Mouse (Mus musculus) CH12.LX (cell line): ENCODE measurements around the gene Lhpp. TPM values are rescaled to one million over a fixed set of nuclear protein-coding genes. Genes with fewer than 3 reads are reported as not detected.

Experiments
- DNase-seq: peaks from one replicate; pipeline ENCODE4 v3.0.0-alpha.2; 2013; ENCODE audit errors: extremely low read depth
- H3K27ac ChIP-seq: 2 replicates; pipeline ENCODE4 v1.5.1; 2012; ENCODE audit warnings: low read depth, mild to moderate bottlenecking, control low read depth, moderate library complexity; ENCODE audit not compliant: insufficient read depth
- H3K27me3 ChIP-seq: replicated peaks from 2 replicates; pipeline ENCODE3; 2012; ENCODE audit warnings: inconsistent platforms
- H3K36me3 ChIP-seq, 2 experiments: replicated peaks in 1 of 2; 2 replicates each; pipeline versions ENCODE3 to v1.6.1; 2012; ENCODE audit warnings: inconsistent platforms in 1 of 2, low read length in 1 of 2, mild to moderate bottlenecking in 1 of 2, mixed read lengths in 1 of 2, moderate library complexity in 1 of 2; ENCODE audit not compliant: control insufficient read depth in 1 of 2, insufficient read depth in 1 of 2
- H3K4me1 ChIP-seq, 2 experiments: 2 replicates each; pipeline ENCODE4 v1.6.1; 2012; ENCODE audit warnings: inconsistent platforms in 1 of 2, moderate library complexity in 1 of 2; ENCODE audit not compliant: insufficient read depth in 2 of 2, control insufficient read depth in 1 of 2
- H3K4me2 ChIP-seq: 2 replicates; pipeline ENCODE4 v1.6.1; 2012; ENCODE audit warnings: low read depth, mild to moderate bottlenecking, control low read depth; ENCODE audit not compliant: poor library complexity, insufficient read depth, severe bottlenecking
- H3K4me3 ChIP-seq, 3 experiments: fragments of 150-350 bp in 1 of 3; sonication (generic) in 1 of 3; replicated peaks in 1 of 3; 2 replicates each; pipeline versions ENCODE3 to v1.5.1; 2011 to 2012; ENCODE audit warnings: low read depth in 2 of 3, low read length in 2 of 3, mild to moderate bottlenecking in 2 of 3, moderate library complexity in 2 of 3, control low read depth in 1 of 3, improper control_type of control experiment in 1 of 3, inconsistent platforms in 1 of 3, mixed read lengths in 1 of 3; ENCODE audit not compliant: poor library complexity in 1 of 3
- H3K79me2 ChIP-seq: replicated peaks from 2 replicates; pipeline ENCODE4 v1.6.1; 2012; ENCODE audit warnings: mild to moderate bottlenecking, moderate library complexity; ENCODE audit not compliant: control insufficient read depth, poor library complexity, insufficient read depth, severe bottlenecking; ENCODE audit errors: extremely low read depth
- H3K9ac ChIP-seq: 2 replicates; pipeline ENCODE4 v1.6.1; 2012; ENCODE audit warnings: low read depth, mild to moderate bottlenecking, control low read depth, moderate library complexity; ENCODE audit not compliant: insufficient read depth
- H3K9me3 ChIP-seq: replicated peaks from 2 replicates; pipeline ENCODE3; 2012; ENCODE audit warnings: low read length, inconsistent platforms, mixed read lengths
- BHLHE40 ChIP-seq: IDR thresholded peaks from 2 replicates; pipeline ENCODE4 v1.6.1; 2011; ENCODE audit warnings: mild to moderate bottlenecking, low read depth, low read length, improper control_type of control experiment
- CHD2 ChIP-seq: IDR thresholded peaks from 2 replicates; pipeline ENCODE4 v1.6.1; 2011; ENCODE audit warnings: low read length, improper control_type of control experiment
- CTCF ChIP-seq, 2 experiments: IDR thresholded peaks in 1 of 2; conservative IDR thresholded peaks in 1 of 2; 2 replicates each; pipeline ENCODE4 v1.5.1; 2011 to 2012; ENCODE audit warnings: low read depth in 2 of 2, low read length in 2 of 2, improper control_type of control experiment in 1 of 2, inconsistent platforms in 1 of 2, mild to moderate bottlenecking in 1 of 2, moderate library complexity in 1 of 2
- EP300 ChIP-seq: IDR thresholded peaks from 2 replicates; pipeline ENCODE4 v1.6.1; 2011; ENCODE audit warnings: low read length, improper control_type of control experiment
- HCFC1 ChIP-seq: IDR thresholded peaks from 2 replicates; pipeline ENCODE4 v1.6.1; 2012; ENCODE audit warnings: low read depth, mild to moderate bottlenecking, inconsistent platforms, low read length, improper control_type of control experiment
- IRF4 ChIP-seq: IDR thresholded peaks from 2 replicates; pipeline ENCODE4 v1.6.1; 2014; ENCODE audit warnings: low read depth, mild to moderate bottlenecking, inconsistent platforms, low read length, improper control_type of control experiment
- KAT2A ChIP-seq: IDR thresholded peaks from 2 replicates; pipeline ENCODE4 v1.6.1; 2012; ENCODE audit warnings: low read length, improper control_type of control experiment, inconsistent platforms; ENCODE audit not compliant: insufficient replicate concordance
- MAFK ChIP-seq: IDR thresholded peaks from 2 replicates; pipeline ENCODE4 v1.6.1; 2011; ENCODE audit warnings: low read length, improper control_type of control experiment; ENCODE audit not compliant: insufficient replicate concordance
- MAX ChIP-seq: IDR thresholded peaks from 2 replicates; pipeline ENCODE4 v1.6.1; 2011; ENCODE audit warnings: low read length, improper control_type of control experiment
- MAZ ChIP-seq: IDR thresholded peaks from 2 replicates; pipeline ENCODE4 v1.6.1; 2012; ENCODE audit warnings: low read depth, mild to moderate bottlenecking, inconsistent platforms, low read length, improper control_type of control experiment, moderate library complexity
- MEF2A ChIP-seq: IDR thresholded peaks from 2 replicates; pipeline ENCODE4 v1.6.1; 2014; ENCODE audit warnings: low read depth, mild to moderate bottlenecking, inconsistent platforms, low read length, improper control_type of control experiment, borderline replicate concordance
- NELFE ChIP-seq: IDR thresholded peaks from 2 replicates; pipeline ENCODE4 v1.6.1; 2011; ENCODE audit warnings: low read depth, low read length, improper control_type of control experiment
- PAX5 ChIP-seq: IDR thresholded peaks from 2 replicates; pipeline ENCODE4 v1.6.1; 2012; ENCODE audit warnings: low read length, inconsistent platforms, mixed read lengths
- POLR2A ChIP-seq: IDR thresholded peaks from 2 replicates; pipeline ENCODE4 v1.6.1; 2011; ENCODE audit warnings: low read depth, mild to moderate bottlenecking, improper control_type of control experiment, low read length
- POLR2AphosphoS2 ChIP-seq: IDR thresholded peaks from 2 replicates; pipeline ENCODE4 v1.6.1; 2011; ENCODE audit warnings: low read depth, low read length, improper control_type of control experiment
- RAD21 ChIP-seq: IDR thresholded peaks from 2 replicates; pipeline ENCODE4 v1.6.1; 2011; ENCODE audit warnings: low read depth, mild to moderate bottlenecking, low read length, improper control_type of control experiment, moderate library complexity
- SIN3A ChIP-seq: IDR thresholded peaks from 2 replicates; pipeline ENCODE4 v1.6.1; 2012; ENCODE audit warnings: low read length, improper control_type of control experiment, inconsistent platforms
- SMC3 ChIP-seq: IDR thresholded peaks from 2 replicates; pipeline ENCODE4 v1.6.1; 2011; ENCODE audit warnings: low read depth, low read length, improper control_type of control experiment
- TCF12 ChIP-seq: IDR thresholded peaks from 2 replicates; pipeline ENCODE4 v1.6.1; 2014; ENCODE audit warnings: low read depth, mild to moderate bottlenecking, inconsistent platforms, low read length, improper control_type of control experiment
- UBTF ChIP-seq: IDR thresholded peaks from 2 replicates; pipeline ENCODE4 v1.6.1; 2012; ENCODE audit warnings: low read depth, mild to moderate bottlenecking, inconsistent platforms, low read length, improper control_type of control experiment, moderate library complexity
- USF1 ChIP-seq: IDR thresholded peaks from 2 replicates; pipeline ENCODE4 v1.6.1; 2014; ENCODE audit warnings: low read depth, mild to moderate bottlenecking, inconsistent platforms, low read length, improper control_type of control experiment
- ZC3H11A ChIP-seq: IDR thresholded peaks from 2 replicates; pipeline ENCODE4 v1.6.1; 2012; ENCODE audit warnings: low read depth, mild to moderate bottlenecking, inconsistent platforms, low read length, improper control_type of control experiment
- ZMIZ1 ChIP-seq: IDR thresholded peaks from 2 replicates; pipeline ENCODE4 v1.6.1; 2012; ENCODE audit warnings: low read depth, mild to moderate bottlenecking, inconsistent platforms, low read length, improper control_type of control experiment
- ZNF384 ChIP-seq: IDR thresholded peaks from 2 replicates; pipeline ENCODE4 v1.6.1; 2012; ENCODE audit warnings: low read depth, low read length, improper control_type of control experiment, inconsistent platforms
- dilution Hi-C: fragments of 300-500 bp; cut with MboI; formaldehyde crosslinking; loops from 2 replicates; pipeline ENCODE4 v1.14.3; 2020; ENCODE audit warnings: low sequenced_read_pairs; ENCODE audit not compliant: extremely low pct_unique_long_range_greater_than_20kb, extremely low pct_ligation_motif_present
- in situ Hi-C: fragments of 300-500 bp; cut with MboI; formaldehyde crosslinking; loops from 3 replicates; pipeline ENCODE4 v1.14.3; 2019; ENCODE audit warnings: low sequenced_read_pairs, low pct_ligation_motif_present, low pct_unique_long_range_greater_than_20kb, mixed read lengths
- polyA plus RNA-seq: library from polyadenylated mRNA; unstranded; fragments of >175 nt; gene quantifications from 2 replicates; pipeline ENCODE4 v1.2.1, GENCODE M21; 2012; ENCODE audit warnings: low read depth; ENCODE audit not compliant: insufficient read length
- total RNA-seq, 2 experiments: library from RNA; depleted of rRNA; stranded (reverse); fragments of 300-350 nt in 1 of 2; fragments of >200 nt in 1 of 2; gene quantifications; 2 replicates each; pipeline ENCODE4 v1.2.3; 2012 to 2014

Gene Lhpp
- total and polyA plus RNA-seq, 3 experiments: 7.8 to 15.4 (median 14.6) TPM

- TF ChIP-seq IRF4 (no peak), NELFE (no peak), USF1 (no peak), MAZ (no peak)
These were observed 137.8 kb downstream of the Lhpp start (continued) for GRCm38 (mm10) chr7:132748076-132748769.

GRCm38 (mm10) chr7:132749504-132749903 lies 139.1 kb downstream of the Lhpp start:
- in situ Hi-C loops: no loop called here
- no peak overlapping the region for H3K9ac ChIP-seq
- no peaks in the 10 kb centered on the region for H3K27me3 ChIP-seq
- H3K4me3 ChIP-seq: no peak overlapping the region
- H3K9me3 ChIP-seq: no peaks in the 10 kb centered on the region
- H3K79me2 ChIP-seq: no peaks in the 10 kb centered on the region
- no peak for TF ChIP-seq EP300
- TF ChIP-seq ZC3H11A: no peak
- no peak for TF ChIP-seq UBTF
- no peak for TF ChIP-seq SMC3
- TF ChIP-seq KAT2A: no peak
- TF ChIP-seq MAZ: no peak
- no peak for TF ChIP-seq ZMIZ1
- no peak for TF ChIP-seq CHD2
- no peak for TF ChIP-seq TCF12
- TF ChIP-seq IRF4: no peak
- dilution Hi-C loops: no loop called here
- no peak for DNase-seq
- H3K4me2 ChIP-seq: no peak overlapping the region
- H3K27ac ChIP-seq: no peak overlapping the region
- H3K36me3 ChIP-seq: peaks cover 16 to 78% of the 10 kb centered on the region in 2 experiments
- peaks cover 7 to 81% of the 10 kb centered on the region in 2 experiments for H3K4me1 ChIP-seq

- H3K79me2 ChIP-seq: no peaks in the 10 kb centered on the region
- TF ChIP-seq HCFC1 (no peak), MEF2A (no peak), UBTF (no peak), MAZ (no peak), MAFK (no peak), ZC3H11A (no peak), MAX (no peak), SIN3A (no peak), ZNF384 (no peak), NELFE (no peak), EP300 (no peak), POLR2A (no peak), PAX5 (no peak), RAD21 (no peak), BHLHE40 (no peak), POLR2AphosphoS2 (no peak), CTCF (conservative IDR thresholded peaks at IDR 0.05 in 1 of 2, IDR thresholded peaks at IDR 0.05 in 1 of 2; ENCODE audit: low read depth in 2 of 2, low read length in 2 of 2) (no peak), CHD2 (no peak)
These were observed 141.3 kb downstream of the Lhpp start for GRCm38 (mm10) chr7:132751716-132752115.

More at GRCm38 (mm10) chr7:132751716-132752115, 141.3 kb downstream of the Lhpp start:
- Histone ChIP-seq H3K4me1 (peaks cover 11 to 93% of the 10 kb centered on the region in 2 experiments), H3K27me3 (no peaks in the 10 kb centered on the region), H3K4me3 (no peak overlapping the region), H3K36me3 (peaks cover 17 to 83% of the 10 kb centered on the region in 2 experiments), H3K9me3 (no peaks in the 10 kb centered on the region), H3K9ac (no peak overlapping the region), H3K27ac (no peak overlapping the region), H3K4me2 (no peak overlapping the region)
- in situ Hi-C loops (no loop called here), dilution Hi-C loops (no loop called here)
- DNase-seq: no peak
